In genomic region chr10:127521611-127522080, GRCm38 (mm10) we compare ENCODE assay signal across 7 mouse cellular contexts. TPM values are rescaled to one million over a fixed set of nuclear protein-coding genes. Genes with fewer than 3 reads are reported as not detected.
DNase-seq lines count a peak whose midpoint lies in the region; ATAC-seq and TF ChIP-seq lines count a peak whose summit lies in the region.

No protein-coding gene starts in this region.

- H3K9me3 ChIP-seq in embryonic facial prominence, embryonic 15.5 days (replicated peaks): no peaks in the 10 kb centered on the region
- no peaks in the 10 kb centered on the region for H3K9me3 ChIP-seq in limb, embryonic 14.5 days (ENCODE audit: control insufficient read depth, low read length)
- no peaks in the 10 kb centered on the region for H3K9me3 ChIP-seq in stomach, embryonic 14.5 days (ENCODE audit: control insufficient read depth, low read depth, low read length)

- H3K4me1 ChIP-seq in thymus, adult 2 months (replicated peaks; ENCODE audit: control insufficient read depth, insufficient read depth, low read length): peaks cover 27% of the 10 kb centered on the region
- H3K4me1 ChIP-seq in embryonic facial prominence, embryonic 15.5 days: peaks cover 58% of the 10 kb centered on the region
- H3K4me1 ChIP-seq in limb, embryonic 14.5 days (ENCODE audit: control insufficient read depth, insufficient read depth, low read length): peaks cover 32% of the 10 kb centered on the region
- peaks cover 19% of the 10 kb centered on the region for H3K4me1 ChIP-seq in stomach, embryonic 14.5 days (ENCODE audit: control insufficient read depth, insufficient read depth, low read length)

- no peak for TF ChIP-seq CTCF in thymus, adult 2 months (IDR thresholded peaks at IDR 0.05; ENCODE audit: borderline replicate concordance, control insufficient read depth, extremely low read depth, insufficient read depth, low read length, poor library complexity)

- peak overlapping the region; percentile 87 for H3K4me2 ChIP-seq in embryonic facial prominence, embryonic 15.5 days (replicated peaks)
- H3K4me2 ChIP-seq in limb, embryonic 14.5 days (replicated peaks; ENCODE audit: low read depth, low read length, severe bottlenecking): peak overlapping the region; percentile 81
- peak overlapping the region; percentile 77 for H3K4me2 ChIP-seq in stomach, embryonic 14.5 days (replicated peaks; ENCODE audit: low read depth, low read length)

- H3K27ac ChIP-seq in thymus, adult 2 months (ENCODE audit: control insufficient read depth, insufficient read depth, low read length): no peak overlapping the region
- no peak overlapping the region; the same call in 1 of the 2 replicates for H3K27ac ChIP-seq in embryonic facial prominence, embryonic 15.5 days (replicated peaks)
- H3K27ac ChIP-seq in limb, embryonic 14.5 days (replicated peaks; ENCODE audit: low read depth, low read length): no peak overlapping the region
- H3K27ac ChIP-seq in stomach, embryonic 14.5 days (ENCODE audit: low read length): no peak overlapping the region

- no peaks in the 10 kb centered on the region for H3K36me3 ChIP-seq in thymus, adult 2 months (ENCODE audit: control insufficient read depth, insufficient read depth, low read length)
- H3K36me3 ChIP-seq in embryonic facial prominence, embryonic 15.5 days: peaks cover 26% of the 10 kb centered on the region
- H3K36me3 ChIP-seq in limb, embryonic 14.5 days (ENCODE audit: control insufficient read depth, insufficient read depth, low read length): peaks cover 26% of the 10 kb centered on the region
- peaks cover 15% of the 10 kb centered on the region; the same call in 1 of the 2 replicates for H3K36me3 ChIP-seq in stomach, embryonic 14.5 days (ENCODE audit: control insufficient read depth, insufficient read depth, low read length)

- H3K9ac ChIP-seq in embryonic facial prominence, embryonic 15.5 days: peak overlapping the region; percentile 50
- peak overlapping the region; percentile 49 for H3K9ac ChIP-seq in limb, embryonic 14.5 days (ENCODE audit: low read depth, low read length, severe bottlenecking)
- H3K9ac ChIP-seq in stomach, embryonic 14.5 days (replicated peaks; ENCODE audit: low read depth, low read length): peak overlapping the region; percentile 34; the same call in 1 of the 2 replicates

- peak overlapping the region; percentile 65 for H3K4me3 ChIP-seq in thymus, adult 2 months (ENCODE audit: control insufficient read depth, insufficient read depth, low read length)
- peak overlapping the region; percentile 66 for H3K4me3 ChIP-seq in embryonic facial prominence, embryonic 15.5 days (replicated peaks)
- peak overlapping the region; percentile 49 for H3K4me3 ChIP-seq in limb, embryonic 14.5 days (replicated peaks; ENCODE audit: low read length)
- H3K4me3 ChIP-seq in stomach, embryonic 14.5 days (ENCODE audit: low read depth, low read length): peak overlapping the region; percentile 41

- peaks cover 5% of the 10 kb centered on the region; the same call in 1 of the 2 replicates for H3K27me3 ChIP-seq in thymus, adult 2 months (ENCODE audit: control insufficient read depth, insufficient read depth, low read length)
- H3K27me3 ChIP-seq in embryonic facial prominence, embryonic 15.5 days: peaks cover 33% of the 10 kb centered on the region
- peaks cover 27% of the 10 kb centered on the region for H3K27me3 ChIP-seq in limb, embryonic 14.5 days (ENCODE audit: control insufficient read depth, insufficient read depth, low read length)
- peaks cover 24% of the 10 kb centered on the region for H3K27me3 ChIP-seq in stomach, embryonic 14.5 days (ENCODE audit: control insufficient read depth, insufficient read depth, low read length)

- no peak for ATAC-seq in embryonic facial prominence, embryonic 15.5 days (ENCODE audit: insufficient number of reproducible peaks, low FRiP score, low TSS enrichment, low read depth)
- peak; percentile 2; the same call in 1 of the 2 replicates for ATAC-seq in limb, embryonic 14.5 days (ENCODE audit: low FRiP score, low read depth)
- no peak for ATAC-seq in stomach, embryonic 14.5 days (ENCODE audit: insufficient number of reproducible peaks, insufficient read depth, low FRiP score, low read depth)

- no peak for DNase-seq in thymus, adult 2 months
- no peak for DNase-seq in thymus, postnatal 0 days (ENCODE audit: low spot score)
- no peak for DNase-seq in limb, embryonic 14.5 days (ENCODE audit: low spot score)
- DNase-seq in spleen, adult 18-20 months: no peak
- DNase-seq in gastrocnemius, postnatal 10 days: no peak

- no peak for TF ChIP-seq POLR2A in thymus, adult 2 months (IDR thresholded peaks at IDR 0.05; ENCODE audit: control insufficient read depth, extremely low read depth, insufficient read depth, low read length, poor library complexity)
- no peak for TF ChIP-seq POLR2A in limb, embryonic 14.5 days (IDR thresholded peaks at IDR 0.05; ENCODE audit: borderline replicate concordance, extremely low read depth, insufficient read depth, insufficient read length)

- under 1% methylated on average over 12 of the region's 12 CpGs for WGBS in thymus, adult 2 months
- WGBS in embryonic facial prominence, embryonic 15.5 days: 7% methylated on average over 12 of the region's 12 CpGs
- 6% methylated on average over 12 of the region's 12 CpGs for WGBS in limb, embryonic 14.5 days
- 6% methylated on average over 12 of the region's 12 CpGs for WGBS in stomach, embryonic 14.5 days

RNA-seq across cellular contexts. Expression of gene Shmt2, which starts 0.6 kb away (rescaled TPM):
- polyA plus RNA-seq in thymus, adult 2 months (2012; rRNA removed): 171 and 198 TPM in 2 replicates
- 102 and 118 TPM in 2 replicates for polyA plus RNA-seq in thymus, postnatal 0 days (2015; fragmentation: Nextera tagmentation; extraction: Ambion mirVana)
- polyA plus RNA-seq in embryonic facial prominence, embryonic 15.5 days (2015; fragmentation: Nextera tagmentation; extraction: Ambion mirVana): 106 and 116 TPM in 2 replicates
- polyA plus RNA-seq in limb, embryonic 14.5 days (2012; rRNA removed): 146 and 178 TPM in 2 replicates
- 89.4 and 94.6 TPM in 2 replicates for polyA plus RNA-seq in limb, embryonic 14.5 days (2014; fragmentation: Nextera tagmentation; extraction: Ambion mirVana)
- 107 and 121 TPM in 2 replicates for polyA plus RNA-seq in stomach, embryonic 14.5 days (2014; fragmentation: Nextera tagmentation; extraction: Ambion mirVana)
- 10 to 100 TPM; 30.5 to 33.4 TPM for total RNA-seq in gastrocnemius, postnatal 10 days (2021)

RNA-seq across cellular contexts. Expression of gene Ndufa4l2, which starts 6.9 kb away (rescaled TPM):
- 6.2 and 13.5 TPM in 2 replicates for polyA plus RNA-seq in thymus, adult 2 months (2012; rRNA removed)
- 10.4 and 13.2 TPM in 2 replicates for polyA plus RNA-seq in thymus, postnatal 0 days (2015; fragmentation: Nextera tagmentation; extraction: Ambion mirVana)
- 272 and 311 TPM in 2 replicates for polyA plus RNA-seq in embryonic facial prominence, embryonic 15.5 days (2015; fragmentation: Nextera tagmentation; extraction: Ambion mirVana)
- polyA plus RNA-seq in limb, embryonic 14.5 days (2012; rRNA removed): 31.7 and 36.9 TPM in 2 replicates
- polyA plus RNA-seq in limb, embryonic 14.5 days (2014; fragmentation: Nextera tagmentation; extraction: Ambion mirVana): 44.5 and 62.9 TPM in 2 replicates
- polyA plus RNA-seq in stomach, embryonic 14.5 days (2014; fragmentation: Nextera tagmentation; extraction: Ambion mirVana): 81.3 and 84.3 TPM in 2 replicates
- total RNA-seq in gastrocnemius, postnatal 10 days (2021): 10 to 100 TPM; 20.5 to 24.2 TPM

RNA-seq across cellular contexts. Expression of gene Nxph4, which starts 12.7 kb away (rescaled TPM):
- polyA plus RNA-seq in thymus, adult 2 months (2012; rRNA removed): 0.06 and 0.20 TPM in 2 replicates
- 0.19 and 0.23 TPM in 2 replicates for polyA plus RNA-seq in thymus, postnatal 0 days (2015; fragmentation: Nextera tagmentation; extraction: Ambion mirVana)
- polyA plus RNA-seq in embryonic facial prominence, embryonic 15.5 days (2015; fragmentation: Nextera tagmentation; extraction: Ambion mirVana): 8.0 and 9.2 TPM in 2 replicates
- 7.2 and 9.6 TPM in 2 replicates for polyA plus RNA-seq in limb, embryonic 14.5 days (2012; rRNA removed)
- 17.5 and 19.9 TPM in 2 replicates for polyA plus RNA-seq in limb, embryonic 14.5 days (2014; fragmentation: Nextera tagmentation; extraction: Ambion mirVana)
- 3.8 and 4.8 TPM in 2 replicates for polyA plus RNA-seq in stomach, embryonic 14.5 days (2014; fragmentation: Nextera tagmentation; extraction: Ambion mirVana)
- total RNA-seq in gastrocnemius, postnatal 10 days (2021): 1 to 10 TPM; 1.6 to 1.9 TPM

RNA-seq across cellular contexts. Expression of gene Stac3, which starts 20.2 kb away (rescaled TPM):
- 2.2 and 3.9 TPM in 2 replicates for polyA plus RNA-seq in thymus, adult 2 months (2012; rRNA removed)
- polyA plus RNA-seq in thymus, postnatal 0 days (2015; fragmentation: Nextera tagmentation; extraction: Ambion mirVana): 0.30 and 0.73 TPM in 2 replicates
- 22.7 and 26.0 TPM in 2 replicates for polyA plus RNA-seq in embryonic facial prominence, embryonic 15.5 days (2015; fragmentation: Nextera tagmentation; extraction: Ambion mirVana)
- 33.3 and 43.2 TPM in 2 replicates for polyA plus RNA-seq in limb, embryonic 14.5 days (2012; rRNA removed)
- 2.0 and 4.4 TPM in 2 replicates for polyA plus RNA-seq in limb, embryonic 14.5 days (2014; fragmentation: Nextera tagmentation; extraction: Ambion mirVana)
- 0.32 and 0.48 TPM in 2 replicates for polyA plus RNA-seq in stomach, embryonic 14.5 days (2014; fragmentation: Nextera tagmentation; extraction: Ambion mirVana)
- 100 to 1,000 TPM; 272 to 307 TPM for total RNA-seq in gastrocnemius, postnatal 10 days (2021)
